Mouse (Mus musculus): ENCODE data around the gene Cnpy3.

DNA sequence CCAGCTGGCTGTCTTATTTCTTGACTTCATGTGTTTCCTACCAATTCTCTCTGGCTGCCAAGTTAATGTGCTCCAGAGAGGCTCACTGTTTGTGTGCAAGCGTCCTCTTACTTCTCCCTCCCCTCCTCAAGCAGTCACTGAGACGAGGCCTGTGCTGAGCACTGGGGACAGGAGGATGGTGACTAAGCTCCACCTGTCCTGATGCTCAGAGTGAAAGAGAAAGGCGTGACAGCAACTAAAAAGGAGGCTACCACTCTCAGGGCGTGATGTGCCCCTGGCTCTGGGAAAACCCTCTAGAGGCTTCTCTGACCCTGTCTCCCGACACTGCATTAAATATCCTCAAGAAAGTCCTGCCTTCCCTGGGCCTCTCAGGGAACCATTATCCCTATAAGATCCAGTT is 2.7 kb downstream of the Cnpy3 start:
- no peak for TF ChIP-seq POLR2A (IDR thresholded peaks at IDR 0.05; ENCODE audit: insufficient read length, low read depth)
- TF ChIP-seq MAX (IDR thresholded peaks at IDR 0.05; ENCODE audit: low read depth): no peak
- no peak for TF ChIP-seq MYOD1 (IDR thresholded peaks at IDR 0.05; ENCODE audit: control insufficient read depth in 1 of 3, insufficient read length in 2 of 3, low read depth in 2 of 3)
- TF ChIP-seq CEBPB (IDR thresholded peaks at IDR 0.05; ENCODE audit: insufficient read depth, poor library complexity, severe bottlenecking): no peak
- TF ChIP-seq POLR2AphosphoS2 (IDR thresholded peaks at IDR 0.05; ENCODE audit: insufficient read length, low read depth): no peak
- no peak for TF ChIP-seq TCF3 (IDR thresholded peaks at IDR 0.05; ENCODE audit: insufficient read length, low read depth)

Measured in myocyte (in vitro differentiated cells).